Mouse (Mus musculus): Measurements from ENCODE around the gene Cldn22.

GRCm38 (mm10) chr8:47874497-47875178 lies 50.4 kb downstream of the Cldn22 start:
- TF ChIP-seq POLR2A (IDR thresholded peaks at IDR 0.05; ENCODE audit: control insufficient read depth, extremely low read depth, insufficient read depth, low read length, poor library complexity) (no peak), CTCF (IDR thresholded peaks at IDR 0.05; ENCODE audit: borderline replicate concordance, control insufficient read depth, extremely low read depth, insufficient read depth, low read length, poor library complexity) (no peak)

Measured in thymus, adult 2 months (tissue).